Mouse (Mus musculus) stomach, postnatal 0 days (tissue): ENCODE data around the gene Egfl7. TPM values are rescaled to one million over a fixed set of nuclear protein-coding genes. Genes with fewer than 3 reads are reported as not detected.

Experiments used
- ATAC-seq: fragments of 200-750 bp; cut with Nextera tagmentation; 2 replicates; pipeline ENCODE4 v1.8.0; 2017; ENCODE audit not compliant: low FRiP score, low TSS enrichment
- DNase-seq: peaks from one replicate; pipeline ENCODE4 v3.0.0-alpha.2; 2016; ENCODE audit warnings: low spot score
- H3K27ac ChIP-seq: fragments of 300-500 bp; sonication (generic); replicated peaks from 2 replicates; pipeline ENCODE4 v1.5.1; 2014; ENCODE audit warnings: mild to moderate bottlenecking, control low read depth
- H3K27me3 ChIP-seq: fragments of 300-500 bp; sonication (generic); 2 replicates; pipeline ENCODE4 v1.6.1; 2014; ENCODE audit warnings: low read length; ENCODE audit not compliant: control insufficient read depth, insufficient read depth
- H3K36me3 ChIP-seq: fragments of 300-500 bp; sonication (generic); 2 replicates; pipeline ENCODE4 v1.6.1; 2014; ENCODE audit warnings: low read length, mixed read lengths; ENCODE audit not compliant: control insufficient read depth, insufficient read depth
- H3K4me1 ChIP-seq: fragments of 300-500 bp; sonication (generic); replicated peaks from 2 replicates; pipeline ENCODE4 v1.6.1; 2014; ENCODE audit warnings: antibody characterized with exemption; ENCODE audit not compliant: control insufficient read depth, insufficient read depth
- H3K4me2 ChIP-seq: fragments of 300-500 bp; sonication (generic); replicated peaks from 2 replicates; pipeline ENCODE4 v1.6.1; 2014; ENCODE audit warnings: low read depth, mild to moderate bottlenecking, control low read depth, moderate library complexity
- H3K4me3 ChIP-seq: fragments of 300-500 bp; sonication (generic); 2 replicates; pipeline ENCODE4 v1.5.1; 2014; ENCODE audit warnings: low read depth, low read length, control low read depth
- H3K9ac ChIP-seq: fragments of 300-500 bp; sonication (generic); 2 replicates; pipeline ENCODE4 v1.6.1; 2014; ENCODE audit warnings: mild to moderate bottlenecking, low read length, control low read depth, mixed read lengths
- H3K9me3 ChIP-seq: fragments of 300-500 bp; sonication (generic); 2 replicates; pipeline ENCODE4 v1.6.1; 2016; ENCODE audit warnings: low read length; ENCODE audit not compliant: control insufficient read depth
- CTCF ChIP-seq: IDR thresholded peaks from 2 replicates; pipeline ENCODE4 v1.5.1; 2016; ENCODE audit warnings: antibody characterized with exemption, low read depth, mild to moderate bottlenecking, moderate library complexity
- EP300 ChIP-seq: optimal IDR thresholded peaks from 2 replicates; pipeline ENCODE3; 2016; ENCODE audit warnings: antibody characterized with exemption
- WGBS: fragments of 180-500 bp; shearing (Covaris S2); extraction: QIAGEN DNeasy Blood & Tissue Kit; methylation state at CpG from one replicate; pipeline ENCODE4 v1.1.7; 2014; 5-methylcytosine and 5-hydroxymethylcytosine counted together
- polyA plus RNA-seq: library from polyadenylated mRNA; unstranded; fragments of >200 nt; fragmentation: Nextera tagmentation; extraction: Ambion mirVana; gene quantifications from 2 replicates; pipeline ENCODE4 v1.2.1, GENCODE M21; 2015

The Egfl7 gene
- polyA plus RNA-seq, 1 experiment from 2014 or later = 49.7 TPM

DNA sequence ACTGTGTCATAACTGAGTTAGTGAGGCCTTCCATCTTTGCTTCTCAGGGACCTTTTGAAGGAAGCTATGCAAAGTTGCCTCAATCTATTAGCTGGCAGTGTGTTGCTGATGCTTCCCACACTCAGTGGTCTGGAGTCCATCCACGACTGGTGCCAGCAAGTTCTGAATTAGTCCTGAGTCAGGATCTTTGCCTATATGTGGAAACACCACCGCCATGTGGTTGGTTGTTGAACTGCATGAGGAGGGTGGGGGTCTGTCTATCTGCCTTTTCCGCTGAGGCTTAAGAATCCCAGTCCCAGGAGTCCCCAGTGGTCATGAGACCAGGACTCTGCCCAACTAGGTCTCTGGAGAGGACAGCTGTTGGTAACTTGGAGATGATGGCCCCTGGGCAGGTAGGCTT, 9.8 kb upstream of the Egfl7 start:
- no peak overlapping the region for H3K4me3 ChIP-seq
- no peaks in the 10 kb centered on the region for H3K9me3 ChIP-seq
- H3K4me2 ChIP-seq = no peak overlapping the region
- no peak overlapping the region for H3K27ac ChIP-seq
- H3K4me1 ChIP-seq = no peaks in the 10 kb centered on the region; the same call in 1 of the 2 replicates
- no peak for TF ChIP-seq EP300
- peak; percentile 86 for TF ChIP-seq CTCF
- no peaks in the 10 kb centered on the region for H3K36me3 ChIP-seq
- DNase-seq (peak; percentile 62), ATAC-seq (no peak)
- no peaks in the 10 kb centered on the region for H3K27me3 ChIP-seq
- H3K9ac ChIP-seq = 0 out of 2 replicates have a peak overlapping the region, but pooled peaks have one; percentile 2
- WGBS = 12% methylated on average over 3 of the region's 3 CpGs

DNA sequence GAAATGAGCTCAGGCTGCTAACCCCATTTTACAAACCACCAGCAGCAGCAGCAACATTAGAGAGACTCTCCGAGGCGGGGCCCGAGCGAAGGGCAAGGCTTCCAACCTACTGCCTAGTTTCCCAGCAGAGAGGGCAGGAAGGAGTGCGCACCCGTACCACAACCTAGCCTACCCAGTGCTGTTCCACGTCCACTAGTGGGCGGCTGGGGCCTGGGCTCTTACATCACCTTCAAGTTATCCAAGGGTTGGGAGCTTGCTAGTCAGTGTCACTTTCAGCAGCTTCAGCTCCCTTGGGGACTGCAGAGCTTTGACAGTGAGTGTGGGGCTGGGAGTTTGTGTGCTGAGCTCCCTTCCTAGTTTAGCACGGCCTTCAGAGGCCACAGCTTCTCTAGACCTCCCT, 8.4 kb upstream of the Egfl7 start:
- H3K9me3 ChIP-seq = no peaks in the 10 kb centered on the region
- H3K27me3 ChIP-seq = no peaks in the 10 kb centered on the region
- H3K4me1 ChIP-seq = no peaks in the 10 kb centered on the region; the same call in 1 of the 2 replicates
- H3K27ac ChIP-seq = peak overlapping the region; percentile 69
- H3K36me3 ChIP-seq = no peaks in the 10 kb centered on the region
- peak; percentile 55 for DNase-seq
- no peak overlapping the region for H3K4me2 ChIP-seq
- WGBS = 57% methylated on average over 9 of the region's 9 CpGs
- TF ChIP-seq CTCF (no peak; the same call in 1 of the 2 replicates), EP300 (no peak)
- 0 out of 2 replicates have a peak, but pooled peaks have one; percentile 24 for ATAC-seq
- H3K4me3 ChIP-seq = no peak overlapping the region
- peak overlapping the region; percentile 8; the same call in 1 of the 2 replicates for H3K9ac ChIP-seq

DNA sequence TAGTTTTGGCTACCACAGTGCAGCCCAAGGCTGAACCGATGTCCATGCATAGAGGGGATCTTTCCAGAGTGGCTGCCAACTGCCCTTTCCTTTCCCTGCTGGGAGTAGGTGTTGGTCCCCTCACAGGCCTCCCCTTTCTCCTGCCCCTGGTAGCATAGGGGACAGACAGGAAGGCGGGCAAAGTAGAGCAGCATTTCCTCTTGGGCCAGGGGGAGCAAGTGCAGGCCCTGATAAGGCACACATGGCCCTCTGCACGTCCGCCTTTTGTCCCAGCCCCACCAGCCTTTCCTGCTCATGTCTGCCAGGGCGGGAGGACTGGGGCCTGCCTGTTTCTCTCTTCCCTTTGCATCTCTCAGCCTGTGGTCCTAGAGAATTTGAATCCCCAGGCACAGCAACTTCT, 8.0 kb upstream of the Egfl7 start:
- Histone ChIP-seq H3K36me3 (no peaks in the 10 kb centered on the region), H3K27ac (peak overlapping the region; percentile 69), H3K4me1 (no peaks in the 10 kb centered on the region; the same call in 1 of the 2 replicates), H3K9ac (no peak overlapping the region; the same call in 1 of the 2 replicates), H3K27me3 (no peaks in the 10 kb centered on the region), H3K9me3 (no peaks in the 10 kb centered on the region), H3K4me3 (no peak overlapping the region), H3K4me2 (no peak overlapping the region)
- WGBS = 48% methylated on average over 5 of the region's 5 CpGs
- TF ChIP-seq CTCF (no peak), EP300 (no peak)
- ATAC-seq (0 out of 2 replicates have a peak, but pooled peaks have one; percentile 19), DNase-seq (peak; percentile 33)

DNA sequence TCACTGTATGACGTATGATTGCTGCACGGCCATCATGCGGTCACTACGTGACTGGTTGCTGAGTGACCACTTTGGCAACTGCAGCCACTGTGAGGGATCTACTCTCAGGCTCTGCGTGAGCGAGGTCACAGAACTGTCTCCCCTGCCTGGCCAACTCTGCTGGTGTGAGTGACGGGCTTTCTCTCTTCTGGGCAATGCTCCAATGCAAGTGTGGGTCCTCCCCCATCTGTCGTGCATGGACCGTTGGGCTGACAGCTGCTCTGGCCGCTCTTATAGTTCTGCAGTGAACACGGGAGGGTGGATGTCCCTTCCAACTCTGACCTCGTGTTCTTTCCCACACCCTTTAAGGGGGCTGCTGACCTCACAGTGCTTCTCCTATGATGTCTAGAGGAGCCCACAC, 6.4 kb upstream of the Egfl7 start:
- H3K36me3 ChIP-seq = no peaks in the 10 kb centered on the region
- no peak overlapping the region for H3K9ac ChIP-seq
- H3K4me3 ChIP-seq = no peak overlapping the region
- no peak for DNase-seq
- 46% methylated on average over 12 of the region's 12 CpGs for WGBS
- TF ChIP-seq EP300 (no peak), CTCF (no peak)
- H3K4me2 ChIP-seq = no peak overlapping the region
- no peaks in the 10 kb centered on the region; the same call in 1 of the 2 replicates for H3K4me1 ChIP-seq
- ATAC-seq = 0 out of 2 replicates have a peak, but pooled peaks have one; percentile 22
- no peaks in the 10 kb centered on the region for H3K27me3 ChIP-seq
- 0 out of 2 replicates have a peak overlapping the region, but pooled peaks have one; percentile 18 for H3K27ac ChIP-seq
- no peaks in the 10 kb centered on the region for H3K9me3 ChIP-seq

DNA sequence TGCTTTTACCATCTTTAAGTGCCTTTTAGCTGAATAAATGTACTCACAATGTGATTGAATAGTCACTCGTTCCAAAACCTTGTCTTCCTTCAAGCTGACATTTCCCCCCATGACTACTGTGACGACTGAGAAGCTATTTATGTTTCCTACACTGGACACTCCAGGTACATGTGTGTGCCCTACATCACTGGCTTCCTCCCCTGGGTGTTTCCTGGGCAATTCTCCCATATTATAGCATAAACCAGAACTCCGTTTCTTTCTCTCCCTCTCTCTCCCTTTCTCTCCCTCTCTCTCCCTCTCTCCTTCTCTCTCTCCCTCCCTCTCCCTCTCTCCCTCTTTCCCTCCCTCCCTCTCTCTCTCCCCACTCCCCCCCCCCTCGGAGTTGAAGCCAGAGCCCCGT, 6.0 kb upstream of the Egfl7 start:
- TF ChIP-seq CTCF (no peak), EP300 (no peak)
- H3K36me3 ChIP-seq = no peaks in the 10 kb centered on the region
- 15% methylated on average over 5 of the region's 5 CpGs for WGBS
- no peak overlapping the region for H3K9ac ChIP-seq
- H3K4me2 ChIP-seq = no peak overlapping the region
- 0 out of 2 replicates have a peak overlapping the region, but pooled peaks have one; percentile 18 for H3K27ac ChIP-seq
- no peaks in the 10 kb centered on the region for H3K9me3 ChIP-seq
- ATAC-seq (no peak), DNase-seq (no peak)
- H3K27me3 ChIP-seq = no peaks in the 10 kb centered on the region
- no peak overlapping the region for H3K4me3 ChIP-seq
- no peaks in the 10 kb centered on the region; the same call in 1 of the 2 replicates for H3K4me1 ChIP-seq

DNA sequence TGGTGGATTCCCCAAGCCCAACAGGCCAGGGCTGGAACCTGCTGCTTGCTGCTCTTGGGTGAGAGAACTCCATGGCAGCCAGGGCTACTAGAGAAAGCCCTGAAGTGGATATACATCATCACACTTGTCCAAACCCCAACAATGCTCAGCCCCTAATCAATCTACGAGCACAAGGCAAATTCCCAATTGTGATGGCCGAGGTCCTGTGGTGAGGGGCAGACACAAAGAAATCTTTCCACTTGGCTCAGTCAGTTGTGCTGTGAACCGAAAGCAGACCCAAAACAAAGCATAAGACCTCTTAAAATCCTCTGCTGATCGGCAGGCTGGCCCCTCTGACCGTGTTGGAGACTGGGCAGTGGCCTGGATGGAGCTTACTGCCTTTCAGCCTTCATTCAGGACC, 5.0 kb upstream of the Egfl7 start:
- no peaks in the 10 kb centered on the region; the same call in 1 of the 2 replicates for H3K4me1 ChIP-seq
- TF ChIP-seq CTCF (no peak), EP300 (no peak)
- 65% methylated on average over 5 of the region's 5 CpGs for WGBS
- ATAC-seq (no peak), DNase-seq (no peak)
- no peak overlapping the region for H3K27ac ChIP-seq
- H3K4me3 ChIP-seq = no peak overlapping the region
- H3K9me3 ChIP-seq = no peaks in the 10 kb centered on the region
- no peak overlapping the region for H3K9ac ChIP-seq
- H3K36me3 ChIP-seq = no peaks in the 10 kb centered on the region
- no peak overlapping the region for H3K4me2 ChIP-seq
- H3K27me3 ChIP-seq = no peaks in the 10 kb centered on the region
